Mouse (Mus musculus): ENCODE results near the gene Pnldc1.

Gene Pnldc1

DNA sequence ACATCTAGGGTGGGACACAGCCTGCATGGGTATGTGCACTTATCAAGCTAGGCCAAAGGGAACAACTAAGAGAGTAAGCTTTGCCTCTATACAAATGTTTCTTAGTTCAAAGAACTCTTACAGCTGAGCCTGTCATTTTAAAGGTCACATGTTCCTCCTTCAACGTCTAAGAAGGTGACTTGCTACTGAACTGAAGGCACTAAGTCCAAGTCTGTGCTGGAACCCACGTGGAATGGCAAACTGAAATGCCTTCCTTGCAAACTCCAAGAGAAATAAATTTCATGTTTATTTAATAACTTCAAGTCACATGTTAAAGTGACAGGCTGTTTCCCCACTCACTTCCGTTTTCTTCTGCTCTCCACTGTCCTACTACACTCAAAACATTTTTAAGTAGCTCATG, 52.6 kb downstream of the Pnldc1 start:
- no peak for DNase-seq (ENCODE audit: low spot score in 2 of 2)

DNA sequence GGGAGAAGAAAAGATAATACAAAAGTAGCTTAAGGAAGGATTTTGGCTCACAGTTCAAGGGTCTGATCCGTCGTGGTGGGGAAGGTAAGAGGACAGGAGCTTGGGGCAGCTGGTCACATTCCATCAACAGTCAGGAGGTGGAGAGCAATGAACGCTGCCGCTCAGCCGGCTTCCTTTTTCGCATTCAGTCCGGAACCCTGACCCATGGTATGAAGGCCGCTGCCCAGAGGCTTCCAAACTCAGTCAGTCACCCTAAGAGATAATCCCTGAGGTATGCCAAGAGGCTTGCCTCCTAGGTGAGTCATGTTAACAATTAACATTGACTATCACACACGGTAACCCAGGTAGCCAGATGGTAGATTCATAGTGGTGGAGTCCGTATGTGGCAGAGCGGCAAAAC, 55.6 kb downstream of the Pnldc1 start:
- DNase-seq (ENCODE audit: low spot score in 2 of 2): no peak

GRCm38 (mm10) chr17:12853821-12854220, 56.2 kb downstream of the Pnldc1 start:
- peak in 1 of 2 experiments; percentile 56 for DNase-seq (ENCODE audit: low spot score in 2 of 2)

GRCm38 (mm10) chr17:12851689-12852088, 58.3 kb downstream of the Pnldc1 start:
- peak; percentile 54 to 72 for DNase-seq (ENCODE audit: low spot score in 2 of 2)

DNA sequence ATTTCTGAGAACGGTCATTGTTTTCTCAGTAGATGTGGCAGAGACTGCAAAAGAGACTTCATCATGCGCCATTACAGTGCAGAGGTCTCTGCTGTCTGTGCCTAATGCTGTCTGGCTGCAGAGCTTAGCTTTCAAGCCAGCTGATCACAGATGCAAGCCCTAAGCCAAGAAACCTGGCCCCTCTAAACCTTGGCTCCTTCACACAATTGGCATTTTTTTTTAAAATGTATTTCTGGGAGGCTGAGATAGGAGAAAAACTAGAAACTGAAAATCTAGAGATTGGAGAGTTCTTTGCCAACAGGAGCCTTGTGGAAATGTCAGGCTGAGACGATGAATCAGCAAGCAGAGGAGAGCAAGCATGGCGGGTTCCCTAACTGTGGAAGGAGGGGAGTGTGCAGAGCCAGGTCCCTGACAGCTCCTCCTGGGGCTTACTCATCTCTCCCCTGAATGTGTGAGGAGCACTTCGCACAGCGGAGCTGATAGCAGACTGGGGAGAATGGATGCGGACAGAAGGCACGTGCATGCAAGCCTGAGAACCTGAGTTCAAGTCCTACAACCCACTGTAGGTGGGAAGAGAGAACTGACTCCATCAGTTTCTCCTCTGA, 60.1 kb downstream of the Pnldc1 start:
- peak; percentile 60 to 67 for DNase-seq (ENCODE audit: low spot score in 2 of 2)

GRCm38 (mm10) chr17:12847736-12848135, 62.3 kb downstream of the Pnldc1 start:
- DNase-seq (ENCODE audit: low spot score in 2 of 2): no peak

DNA sequence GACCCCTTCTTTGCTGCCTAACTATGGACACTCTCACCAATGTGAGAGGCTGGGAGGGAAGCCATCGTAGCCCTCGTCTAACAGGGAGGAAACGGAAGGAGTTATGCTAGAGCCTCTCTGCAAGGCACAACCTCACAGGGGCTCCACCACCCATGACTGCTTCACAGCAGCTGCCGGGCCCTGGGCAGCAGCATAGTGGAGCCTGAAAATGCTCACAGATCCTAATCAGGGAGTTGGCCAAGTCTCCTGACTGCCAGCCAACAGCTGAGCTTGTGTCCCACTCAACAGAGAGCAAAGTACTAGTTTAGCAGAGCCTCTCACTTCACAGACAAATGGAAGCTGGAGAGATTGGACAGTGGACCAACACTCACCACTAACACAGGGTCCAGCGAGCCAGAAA, 63.6 kb downstream of the Pnldc1 start:
- peak; percentile 80 to 82 for DNase-seq (ENCODE audit: low spot score in 2 of 2)

DNA sequence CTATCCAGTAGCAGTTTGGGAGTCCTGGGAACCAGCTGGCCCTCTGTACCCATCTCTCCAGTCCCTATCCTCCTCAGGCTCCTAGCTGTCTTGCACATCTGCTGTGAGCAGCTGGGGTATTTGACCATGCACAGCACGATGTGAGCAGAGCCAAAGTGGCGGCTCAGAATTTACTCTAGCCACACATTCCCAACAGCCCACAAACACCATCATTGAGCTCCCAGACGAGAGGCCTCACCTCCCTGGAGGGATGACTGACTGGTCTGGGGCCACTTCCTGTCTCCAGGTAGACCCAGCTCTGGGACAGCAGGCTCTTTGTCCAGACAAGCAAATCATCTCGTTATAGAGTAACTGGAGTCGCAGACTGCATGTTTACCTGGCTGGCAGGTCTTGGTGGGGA, 64.2 kb downstream of the Pnldc1 start:
- DNase-seq (ENCODE audit: low spot score in 2 of 2): peak; percentile 27 to 34

DNA sequence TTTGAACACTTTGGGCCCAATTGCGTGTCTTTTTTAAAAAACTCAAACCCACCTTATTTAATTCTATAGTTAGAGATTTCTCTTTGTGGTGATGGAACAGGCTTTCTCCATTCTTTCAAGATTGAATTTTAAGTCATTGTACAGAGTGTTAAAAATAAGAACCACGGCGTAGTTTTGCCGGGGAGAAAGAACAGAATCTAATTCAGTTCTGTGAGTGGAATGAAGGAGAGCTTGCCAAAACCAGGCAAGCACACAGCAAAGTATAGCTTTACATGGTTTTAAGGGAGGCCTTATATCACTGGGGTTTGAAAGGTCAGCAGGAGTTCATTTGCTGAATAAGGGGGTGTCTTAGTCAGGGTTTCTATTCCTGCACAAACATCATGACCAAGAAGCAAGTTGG, 65.5 kb downstream of the Pnldc1 start:
- DNase-seq (ENCODE audit: low spot score in 2 of 2): peak; percentile 31 to 50

- DNase-seq (ENCODE audit: low spot score in 2 of 2): peak; percentile 17 to 20
Observed at GRCm38 (mm10) chr17:12843826-12844225, 66.2 kb downstream of the Pnldc1 start.

DNA sequence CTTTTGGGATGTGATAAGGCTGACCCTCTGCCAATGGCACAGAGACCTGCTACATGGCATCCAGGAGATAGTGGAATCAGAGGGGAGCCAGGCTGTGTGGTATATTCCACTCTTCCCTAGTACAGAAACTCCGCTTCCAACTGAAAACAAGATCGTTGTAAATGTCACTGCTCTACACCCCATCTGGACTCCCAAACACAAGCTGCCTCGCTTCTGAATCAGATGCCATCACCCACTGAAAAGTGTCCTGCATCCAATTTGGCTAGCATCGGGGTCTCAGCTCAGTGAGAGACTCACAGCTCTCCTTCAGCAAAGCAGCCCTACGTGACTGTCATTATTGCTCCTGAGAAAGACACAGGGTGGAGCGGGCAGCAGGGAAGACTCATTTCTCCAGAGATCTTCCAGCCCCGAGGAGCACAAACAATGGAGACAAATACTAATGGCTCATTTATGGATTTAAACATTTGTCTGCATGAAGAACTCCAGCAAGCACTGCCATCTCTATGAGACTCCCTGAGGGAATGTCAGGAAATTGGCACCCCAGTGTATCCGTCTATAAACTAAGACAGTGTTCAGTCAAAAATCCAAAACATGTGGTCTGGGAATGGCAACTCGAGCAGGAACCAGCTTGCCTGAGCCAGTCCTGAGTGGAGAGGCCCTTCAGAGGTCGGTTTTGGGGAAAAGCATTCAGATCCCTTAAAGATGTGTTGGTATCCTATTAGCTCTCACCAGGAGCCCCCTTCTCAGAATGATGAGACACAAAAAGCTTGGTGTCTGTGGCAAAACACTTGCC, 70.4 kb downstream of the Pnldc1 start:
- DNase-seq (ENCODE audit: low spot score in 2 of 2): peak; percentile 68 to 82
